Mouse (Mus musculus): ENCODE data around the gene Ift52. TPM values are rescaled to one million over a fixed set of nuclear protein-coding genes. Genes with fewer than 3 reads are reported as not detected.

The Ift52 gene
- polyA plus RNA-seq, 1 experiment from 2014 or later, result 16.4 TPM

- H3K27me3 ChIP-seq (ENCODE audit: control insufficient read depth, insufficient read depth, low read depth, low read length), result no peaks in the 10 kb centered on the region
- 0 out of 2 replicates have a peak, but pooled peaks have one; percentile 37 for ATAC-seq (ENCODE audit: low read depth)
- H3K4me3 ChIP-seq (ENCODE audit: low read depth, low read length), result no peak overlapping the region
These were observed 18.5 kb upstream of the Ift52 start for GRCm38 (mm10) chr2:162998528-162999230.

GRCm38 (mm10) chr2:162999744-163000143 lies 17.4 kb upstream of the Ift52 start:
- Histone ChIP-seq H3K9me3 (replicated peaks; ENCODE audit: control insufficient read depth, low read length) (no peaks in the 10 kb centered on the region), H3K4me2 (ENCODE audit: low read depth, low read length) (no peak overlapping the region), H3K9ac (ENCODE audit: low read depth, low read length) (no peak overlapping the region), H3K4me3 (ENCODE audit: low read depth, low read length) (no peak overlapping the region), H3K4me1 (ENCODE audit: control insufficient read depth, low read depth, low read length) (no peaks in the 10 kb centered on the region), H3K36me3 (ENCODE audit: control insufficient read depth, insufficient read depth) (no peaks in the 10 kb centered on the region), H3K27ac (ENCODE audit: low read length) (no peak overlapping the region), H3K27me3 (ENCODE audit: control insufficient read depth, insufficient read depth, low read depth, low read length) (no peaks in the 10 kb centered on the region)
- 15% methylated on average over 3 of the region's 3 CpGs for whole genome bisulfite sequencing (ENCODE audit: insufficient replicate concordance)
- ATAC-seq (ENCODE audit: low read depth), result no peak

More at GRCm38 (mm10) chr2:162998528-162999230, 18.5 kb upstream of the Ift52 start:
- Histone ChIP-seq H3K36me3 (ENCODE audit: control insufficient read depth, insufficient read depth) (no peaks in the 10 kb centered on the region), H3K4me2 (ENCODE audit: low read depth, low read length) (no peak overlapping the region), H3K4me1 (ENCODE audit: control insufficient read depth, low read depth, low read length) (no peaks in the 10 kb centered on the region), H3K27ac (ENCODE audit: low read length) (no peak overlapping the region), H3K9me3 (replicated peaks; ENCODE audit: control insufficient read depth, low read length) (no peaks in the 10 kb centered on the region), H3K9ac (ENCODE audit: low read depth, low read length) (no peak overlapping the region)
- 25% methylated on average over 18 of the region's 18 CpGs for WGBS (ENCODE audit: insufficient replicate concordance)

GRCm38 (mm10) chr2:163001071-163001470 lies 16.1 kb upstream of the Ift52 start:
- 72% methylated on average over 1 of the region's 1 CpGs for WGBS (ENCODE audit: insufficient replicate concordance)
- Histone ChIP-seq H3K27me3 (ENCODE audit: control insufficient read depth, insufficient read depth, low read depth, low read length) (no peaks in the 10 kb centered on the region), H3K9ac (ENCODE audit: low read depth, low read length) (no peak overlapping the region), H3K27ac (ENCODE audit: low read length) (no peak overlapping the region), H3K36me3 (ENCODE audit: control insufficient read depth, insufficient read depth) (no peaks in the 10 kb centered on the region), H3K4me3 (ENCODE audit: low read depth, low read length) (no peak overlapping the region), H3K4me1 (ENCODE audit: control insufficient read depth, low read depth, low read length) (no peaks in the 10 kb centered on the region), H3K9me3 (replicated peaks; ENCODE audit: control insufficient read depth, low read length) (no peaks in the 10 kb centered on the region), H3K4me2 (ENCODE audit: low read depth, low read length) (no peak overlapping the region)
- no peak for ATAC-seq (ENCODE audit: low read depth)

- H3K4me3 ChIP-seq (ENCODE audit: low read depth, low read length), result no peak overlapping the region
- H3K4me1 ChIP-seq (ENCODE audit: control insufficient read depth, low read depth, low read length), result no peaks in the 10 kb centered on the region
- no peak overlapping the region for H3K4me2 ChIP-seq (ENCODE audit: low read depth, low read length)
- ATAC-seq (ENCODE audit: low read depth), result no peak
- no peaks in the 10 kb centered on the region for H3K9me3 ChIP-seq (replicated peaks; ENCODE audit: control insufficient read depth, low read length)
- H3K36me3 ChIP-seq (ENCODE audit: control insufficient read depth, insufficient read depth), result no peaks in the 10 kb centered on the region
- H3K27ac ChIP-seq (ENCODE audit: low read length), result no peak overlapping the region
- 51% methylated on average over 4 of the region's 4 CpGs for WGBS (ENCODE audit: insufficient replicate concordance)
- H3K27me3 ChIP-seq (ENCODE audit: control insufficient read depth, insufficient read depth, low read depth, low read length), result no peaks in the 10 kb centered on the region
- no peak overlapping the region for H3K9ac ChIP-seq (ENCODE audit: low read depth, low read length)
These were observed 9.9 kb upstream of the Ift52 start for GRCm38 (mm10) chr2:163007299-163007698.

- Histone ChIP-seq H3K36me3 (ENCODE audit: control insufficient read depth, insufficient read depth) (peaks cover 23% of the 10 kb centered on the region), H3K27ac (ENCODE audit: low read length) (no peak overlapping the region)
- 79% methylated on average over 5 of the region's 5 CpGs for WGBS (ENCODE audit: insufficient replicate concordance)
These were observed 14.1 kb downstream of the Ift52 start for GRCm38 (mm10) chr2:163031289-163031688.

GRCm38 (mm10) chr2:163031757-163032156 lies 14.6 kb downstream of the Ift52 start:
- H3K4me1 ChIP-seq (ENCODE audit: control insufficient read depth, low read depth, low read length), result no peaks in the 10 kb centered on the region
- H3K27me3 ChIP-seq (ENCODE audit: control insufficient read depth, insufficient read depth, low read depth, low read length), result no peaks in the 10 kb centered on the region
- no peak for ATAC-seq (ENCODE audit: low read depth)
- H3K9ac ChIP-seq (ENCODE audit: low read depth, low read length), result no peak overlapping the region
- no peaks in the 10 kb centered on the region for H3K9me3 ChIP-seq (replicated peaks; ENCODE audit: control insufficient read depth, low read length)
- no peak overlapping the region for H3K4me3 ChIP-seq (ENCODE audit: low read depth, low read length)
- no peak overlapping the region for H3K4me2 ChIP-seq (ENCODE audit: low read depth, low read length)
- 54% methylated on average over 2 of the region's 2 CpGs for WGBS (ENCODE audit: insufficient replicate concordance)
- no peak overlapping the region for H3K27ac ChIP-seq (ENCODE audit: low read length)
- peaks cover 23% of the 10 kb centered on the region for H3K36me3 ChIP-seq (ENCODE audit: control insufficient read depth, insufficient read depth)

More at GRCm38 (mm10) chr2:163031289-163031688, 14.1 kb downstream of the Ift52 start:
- H3K27me3 ChIP-seq (ENCODE audit: control insufficient read depth, insufficient read depth, low read depth, low read length), result no peaks in the 10 kb centered on the region
- no peak overlapping the region for H3K4me2 ChIP-seq (ENCODE audit: low read depth, low read length)
- no peak overlapping the region for H3K9ac ChIP-seq (ENCODE audit: low read depth, low read length)
- no peak overlapping the region for H3K4me3 ChIP-seq (ENCODE audit: low read depth, low read length)
- no peak for ATAC-seq (ENCODE audit: low read depth)
- H3K4me1 ChIP-seq (ENCODE audit: control insufficient read depth, low read depth, low read length), result no peaks in the 10 kb centered on the region
- no peaks in the 10 kb centered on the region for H3K9me3 ChIP-seq (replicated peaks; ENCODE audit: control insufficient read depth, low read length)

- Histone ChIP-seq H3K4me3 (ENCODE audit: low read depth, low read length) (no peak overlapping the region), H3K27ac (ENCODE audit: low read length) (no peak overlapping the region), H3K36me3 (ENCODE audit: control insufficient read depth, insufficient read depth) (peaks cover 24% of the 10 kb centered on the region), H3K9ac (ENCODE audit: low read depth, low read length) (no peak overlapping the region), H3K27me3 (ENCODE audit: control insufficient read depth, insufficient read depth, low read depth, low read length) (no peaks in the 10 kb centered on the region), H3K4me1 (ENCODE audit: control insufficient read depth, low read depth, low read length) (no peaks in the 10 kb centered on the region), H3K9me3 (replicated peaks; ENCODE audit: control insufficient read depth, low read length) (no peaks in the 10 kb centered on the region), H3K4me2 (ENCODE audit: low read depth, low read length) (no peak overlapping the region)
- ATAC-seq (ENCODE audit: low read depth), result no peak
- WGBS (ENCODE audit: insufficient replicate concordance), result 35% methylated on average over 4 of the region's 4 CpGs
These were observed 15.5 kb downstream of the Ift52 start for GRCm38 (mm10) chr2:163032622-163033021.

- Histone ChIP-seq H3K9ac (ENCODE audit: low read depth, low read length) (no peak overlapping the region), H3K4me3 (ENCODE audit: low read depth, low read length) (no peak overlapping the region), H3K4me2 (ENCODE audit: low read depth, low read length) (no peak overlapping the region), H3K27ac (ENCODE audit: low read length) (no peak overlapping the region), H3K9me3 (replicated peaks; ENCODE audit: control insufficient read depth, low read length) (no peaks in the 10 kb centered on the region), H3K27me3 (ENCODE audit: control insufficient read depth, insufficient read depth, low read depth, low read length) (no peaks in the 10 kb centered on the region), H3K36me3 (ENCODE audit: control insufficient read depth, insufficient read depth) (peaks cover 27% of the 10 kb centered on the region), H3K4me1 (ENCODE audit: control insufficient read depth, low read depth, low read length) (no peaks in the 10 kb centered on the region; the same call in 1 of the 2 replicates)
- no peak for ATAC-seq (ENCODE audit: low read depth)
- 47% methylated on average over 7 of the region's 7 CpGs for WGBS (ENCODE audit: insufficient replicate concordance)
These were observed 22.8 kb downstream of the Ift52 start for GRCm38 (mm10) chr2:163039940-163040339.

GRCm38 (mm10) chr2:163048125-163048524 lies 31.0 kb downstream of the Ift52 start:
- H3K4me2 ChIP-seq (ENCODE audit: low read depth, low read length), result peak overlapping the region; percentile 45; the same call in 1 of the 2 replicates
- H3K27me3 ChIP-seq (ENCODE audit: control insufficient read depth, insufficient read depth, low read depth, low read length), result no peaks in the 10 kb centered on the region
- H3K4me3 ChIP-seq (ENCODE audit: low read depth, low read length), result no peak overlapping the region
- no peaks in the 10 kb centered on the region for H3K4me1 ChIP-seq (ENCODE audit: control insufficient read depth, low read depth, low read length)
- no peak overlapping the region for H3K9ac ChIP-seq (ENCODE audit: low read depth, low read length)
- peaks cover 20% of the 10 kb centered on the region for H3K36me3 ChIP-seq (ENCODE audit: control insufficient read depth, insufficient read depth)
- no peak overlapping the region for H3K27ac ChIP-seq (ENCODE audit: low read length)
- H3K9me3 ChIP-seq (replicated peaks; ENCODE audit: control insufficient read depth, low read length), result no peaks in the 10 kb centered on the region
- peak; percentile 71; the same call in 1 of the 2 replicates for ATAC-seq (ENCODE audit: low read depth)
- 6% methylated on average over 10 of the region's 10 CpGs for WGBS (ENCODE audit: insufficient replicate concordance)

Measured in liver, embryonic 16.5 days (tissue).